Mouse (Mus musculus): ENCODE data around the gene Aak1.

Gene Aak1

DNA sequence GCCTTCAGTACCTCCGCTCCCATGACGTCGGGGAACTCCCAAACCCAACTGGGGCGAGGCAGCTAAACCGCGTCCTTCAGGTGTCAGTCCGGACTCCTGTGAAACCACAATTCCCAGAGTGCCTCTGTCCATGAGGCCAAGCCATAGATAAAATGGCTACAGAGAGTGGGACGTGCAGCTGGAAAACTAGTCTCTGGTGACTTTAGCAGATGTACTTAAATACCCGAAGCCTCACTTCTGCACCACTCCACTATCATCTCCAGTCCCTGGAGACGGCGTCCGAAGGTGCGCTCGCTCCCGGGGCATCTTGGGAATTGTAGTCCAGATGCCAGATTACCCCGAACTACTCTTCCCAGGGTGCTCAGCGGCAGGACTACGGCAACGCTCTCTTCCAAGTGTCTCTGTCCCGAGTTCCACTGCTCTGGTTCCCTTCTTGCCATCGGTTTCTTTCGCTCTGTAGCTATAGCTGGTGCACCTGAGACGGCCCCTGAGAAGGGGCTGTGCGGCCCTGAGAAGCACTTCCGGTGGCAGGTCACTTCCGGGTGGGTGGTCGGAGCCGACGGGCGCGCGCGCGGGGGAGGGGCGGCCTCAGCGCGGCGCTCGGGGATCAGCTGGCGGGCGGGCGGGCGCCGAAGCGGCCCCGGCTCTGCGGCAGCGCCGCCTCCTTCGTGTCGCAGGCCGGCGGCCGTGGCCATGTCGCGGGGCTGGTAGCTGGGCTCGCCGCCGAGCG, at the start of gene Aak1:
TSS of gene Aak1 (plus strand) at position 603 of the 730 bp plus-strand sequence.
- DNase-seq = peak; percentile 93 to 96

DNA sequence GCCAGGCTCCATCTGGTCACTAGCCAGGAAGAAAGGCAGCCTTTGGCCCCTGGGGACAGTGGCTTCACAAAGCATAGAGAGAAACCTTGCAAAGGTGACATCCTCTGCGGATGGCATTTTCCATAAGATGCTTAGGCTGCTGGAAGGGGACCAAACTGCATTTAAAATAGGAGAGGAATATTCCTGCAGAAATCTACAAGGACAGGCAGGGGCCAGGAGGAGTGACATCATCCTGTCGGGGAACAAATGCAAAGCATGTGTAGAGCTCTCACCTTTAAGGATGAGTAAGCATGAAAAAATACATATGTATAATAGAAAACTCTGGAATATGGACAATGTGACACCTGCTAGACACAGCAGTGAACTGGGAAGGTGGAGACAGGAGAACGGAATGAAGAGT, 48.9 kb upstream of the Aak1 start:
- no peak for DNase-seq

GRCm38 (mm10) chr6:86801431-86801830, 47.9 kb upstream of the Aak1 start:
- DNase-seq = no peak

DNA sequence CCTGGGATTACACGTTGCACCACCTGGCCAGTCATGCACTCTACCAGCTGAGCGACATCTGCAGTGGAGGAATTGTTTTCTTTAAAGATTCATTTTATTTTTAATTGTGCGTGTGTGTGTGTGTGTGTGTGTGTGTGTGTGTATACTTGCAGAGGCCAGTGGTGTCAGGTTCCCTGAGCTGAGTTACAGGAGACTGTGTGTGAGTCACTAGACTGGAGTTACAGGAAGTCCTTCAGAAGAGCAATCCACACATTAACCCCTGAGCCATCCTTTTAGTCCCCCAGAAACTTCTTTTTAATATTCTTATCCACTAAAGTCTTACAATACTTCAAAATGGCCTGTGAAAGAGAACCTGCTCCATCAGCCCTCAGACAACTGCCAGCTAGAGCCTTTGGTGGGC, 44.7 kb upstream of the Aak1 start:
- no peak for DNase-seq

GRCm38 (mm10) chr6:86806455-86807086, 42.7 kb upstream of the Aak1 start:
- peak; percentile 84 to 86 for DNase-seq

GRCm38 (mm10) chr6:86812919-86813318, 36.4 kb upstream of the Aak1 start:
- DNase-seq = no peak

DNA sequence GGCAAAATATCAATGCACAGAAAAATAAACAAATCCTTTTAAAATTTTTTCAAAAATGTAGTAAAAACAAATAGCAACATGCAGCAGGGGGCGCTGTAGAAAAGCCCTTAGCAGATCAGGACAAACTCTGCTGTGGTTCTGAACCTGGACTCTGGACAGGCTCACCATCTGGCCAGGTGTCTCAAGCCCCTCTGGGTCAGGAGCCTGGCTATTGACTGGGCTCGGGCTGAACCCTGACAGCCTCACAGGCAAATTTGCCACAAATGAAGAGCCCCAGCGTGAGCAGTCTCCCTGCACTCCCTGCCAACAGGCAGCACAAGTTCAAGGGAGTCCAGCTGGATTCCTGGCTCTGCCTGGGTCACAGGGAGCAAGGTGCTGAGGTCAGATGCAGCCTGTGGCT, 36.0 kb upstream of the Aak1 start:
- DNase-seq = peak; percentile 58 to 75

GRCm38 (mm10) chr6:86814926-86815325, 34.4 kb upstream of the Aak1 start:
- no peak for DNase-seq

GRCm38 (mm10) chr6:86815436-86815835, 33.9 kb upstream of the Aak1 start:
- peak in 1 of 2 experiments; percentile 20 for DNase-seq

GRCm38 (mm10) chr6:86816586-86816985, 32.7 kb upstream of the Aak1 start:
- DNase-seq = peak; percentile 47 to 60

- no peak for DNase-seq
Measured at GRCm38 (mm10) chr6:86818914-86819313, 30.4 kb upstream of the Aak1 start.

GRCm38 (mm10) chr6:86819926-86820325, 29.4 kb upstream of the Aak1 start:
- DNase-seq = no peak

GRCm38 (mm10) chr6:86820690-86821089, 28.6 kb upstream of the Aak1 start:
- peak in 1 of 2 experiments; percentile 53 for DNase-seq

DNA sequence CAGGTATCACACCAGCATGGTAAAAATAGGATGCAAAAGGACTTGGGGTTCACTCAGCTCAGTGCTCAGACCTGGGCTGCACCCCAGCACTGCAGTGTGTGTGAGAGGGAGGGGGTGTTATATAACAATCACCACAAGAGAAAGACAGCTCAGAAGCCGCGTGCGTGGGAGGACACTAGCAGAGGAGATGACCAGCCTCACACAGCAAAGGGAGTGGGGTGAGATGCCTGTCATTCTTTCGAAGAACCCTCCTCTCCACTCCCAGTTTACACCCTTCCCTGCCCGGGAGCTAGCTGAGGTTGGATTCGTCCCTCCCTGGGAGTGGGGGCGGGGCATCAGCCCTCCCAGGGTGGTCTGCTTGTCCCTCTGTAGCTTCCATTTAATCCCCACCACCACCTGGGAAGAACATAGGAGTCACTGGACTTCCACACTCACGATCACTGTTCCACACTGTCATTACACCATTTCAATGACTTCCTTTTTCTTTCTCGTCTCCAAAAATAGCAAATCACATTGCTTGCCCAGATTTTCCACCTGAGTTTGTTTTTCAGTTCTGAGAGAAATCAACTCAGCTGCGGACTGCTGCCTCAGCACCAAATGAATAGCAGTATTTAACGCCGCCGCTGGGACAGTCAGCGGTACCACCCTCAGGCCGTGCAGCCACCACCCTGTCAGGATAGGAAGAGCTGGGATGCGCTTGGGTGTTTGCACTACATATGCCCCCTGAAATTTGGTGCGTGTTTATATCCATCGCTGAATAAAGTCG, 26.8 kb upstream of the Aak1 start:
- peak; percentile 81 to 84 for DNase-seq

DNA sequence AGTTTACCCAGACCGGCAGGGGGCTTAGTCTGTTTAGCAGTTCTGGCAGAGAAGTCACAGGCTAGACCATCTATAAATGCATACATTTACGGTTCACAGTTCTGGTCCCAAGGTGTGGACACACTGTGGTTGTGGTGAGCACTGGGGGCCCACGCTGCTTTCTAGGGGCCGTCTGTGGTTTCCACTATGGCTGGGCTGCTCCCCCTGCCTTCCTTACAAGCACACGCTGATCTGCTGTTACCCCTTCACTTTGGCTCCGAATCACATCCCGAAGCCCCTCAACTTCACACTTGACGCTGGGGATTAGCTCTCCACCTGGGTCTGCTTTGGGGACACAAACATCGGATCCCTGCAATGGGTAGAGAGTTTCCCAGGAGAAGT, 26.3 kb upstream of the Aak1 start:
- peak in 1 of 2 experiments; percentile 26 for DNase-seq

DNA sequence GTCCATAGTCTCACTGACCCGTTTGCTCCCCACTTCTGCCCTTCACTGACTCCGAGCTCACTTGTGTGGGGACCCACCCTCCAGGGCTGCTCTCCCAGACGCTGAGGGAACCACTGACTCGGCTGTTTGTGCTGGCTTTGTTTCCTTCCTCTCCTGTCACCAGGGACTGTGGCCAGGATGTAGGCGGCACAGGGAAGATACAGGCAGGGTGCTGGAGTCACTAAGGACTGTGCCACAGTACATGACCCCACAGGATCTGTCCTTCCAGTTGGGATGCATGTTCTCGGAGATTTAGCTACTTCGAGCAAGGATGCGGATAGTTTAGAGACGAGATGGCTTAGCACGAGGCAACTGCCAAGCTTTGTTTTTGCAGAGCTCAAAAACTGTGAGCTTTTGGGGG, 25.5 kb upstream of the Aak1 start:
- DNase-seq = peak in 1 of 2 experiments; percentile 20

DNA sequence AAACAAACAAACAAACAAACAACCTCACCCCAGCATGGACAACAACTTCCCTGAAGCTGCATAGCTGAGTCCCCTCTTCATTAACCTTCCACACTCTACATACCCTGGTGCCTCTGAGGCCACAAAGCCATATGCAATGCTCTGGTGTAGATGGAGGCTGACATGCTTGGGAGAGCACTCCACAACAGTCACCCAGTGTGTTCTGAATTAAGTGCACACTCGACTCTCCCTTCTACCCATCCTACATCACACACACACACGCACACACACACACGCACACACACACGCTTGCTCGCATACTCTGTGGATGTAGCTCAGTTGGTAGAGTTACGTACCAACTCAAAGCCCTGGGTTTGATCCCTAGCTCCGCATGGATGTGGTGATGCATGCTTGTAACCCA, 24.9 kb upstream of the Aak1 start:
- DNase-seq = no peak

- DNase-seq = no peak
Measured at GRCm38 (mm10) chr6:86827432-86827831, 21.9 kb upstream of the Aak1 start.

DNA sequence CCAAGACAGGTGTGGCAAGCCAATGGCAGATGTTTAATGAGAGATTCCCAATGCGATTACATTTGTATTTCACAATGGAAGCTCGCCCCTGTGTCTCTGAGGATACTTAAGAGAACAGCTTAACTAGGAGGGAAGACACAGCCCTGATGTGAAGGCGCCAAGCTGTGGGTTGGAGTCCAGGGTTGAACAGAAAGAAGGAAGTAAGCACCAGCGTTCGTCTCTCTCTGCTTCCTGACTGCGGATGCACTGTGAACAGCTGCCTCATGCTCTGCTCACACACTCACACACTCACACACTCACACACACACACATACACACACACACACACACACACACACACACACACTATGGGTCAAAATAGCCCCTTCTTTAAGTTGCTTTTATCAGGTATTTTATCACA, 19.5 kb upstream of the Aak1 start:
- no peak for DNase-seq

DNA sequence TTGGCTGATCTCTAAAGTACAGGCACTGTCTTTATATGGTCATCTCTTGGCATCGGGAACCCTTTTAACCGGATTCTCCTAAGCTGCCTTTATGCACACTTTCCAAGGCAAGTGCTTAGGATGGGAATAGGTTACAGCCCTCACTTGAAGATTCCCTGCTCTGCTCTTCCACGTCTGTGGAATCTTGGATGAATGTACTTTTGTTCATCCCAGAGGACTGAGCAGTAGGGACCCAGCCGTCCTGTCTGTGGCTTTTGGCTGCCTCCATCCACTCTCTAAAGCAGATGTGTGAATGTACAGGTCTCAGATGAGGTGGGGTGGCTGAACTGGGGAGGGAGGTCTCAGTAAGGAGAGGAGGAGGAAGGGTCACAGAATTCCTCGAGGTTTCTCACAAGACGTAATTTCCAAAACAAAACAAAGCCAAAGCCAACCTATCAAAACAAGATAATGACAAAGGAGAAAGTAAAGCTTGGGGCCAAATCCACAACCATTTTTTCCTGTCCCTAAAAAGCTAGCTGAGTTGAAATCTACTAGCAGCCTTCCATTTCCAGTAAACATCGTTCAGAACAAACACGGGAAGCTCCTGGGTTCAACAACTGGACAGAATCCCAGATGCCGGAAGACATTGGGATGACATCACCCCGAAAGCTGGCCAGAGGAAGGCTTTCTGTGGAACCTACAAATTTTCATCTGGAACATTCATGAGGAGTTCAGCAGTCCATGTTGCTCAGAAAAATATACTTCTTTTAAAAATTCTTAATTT, 18.4 kb upstream of the Aak1 start:
- no peak for DNase-seq

- no peak for DNase-seq
Measured at GRCm38 (mm10) chr6:86832802-86833502, 16.4 kb upstream of the Aak1 start.

DNA sequence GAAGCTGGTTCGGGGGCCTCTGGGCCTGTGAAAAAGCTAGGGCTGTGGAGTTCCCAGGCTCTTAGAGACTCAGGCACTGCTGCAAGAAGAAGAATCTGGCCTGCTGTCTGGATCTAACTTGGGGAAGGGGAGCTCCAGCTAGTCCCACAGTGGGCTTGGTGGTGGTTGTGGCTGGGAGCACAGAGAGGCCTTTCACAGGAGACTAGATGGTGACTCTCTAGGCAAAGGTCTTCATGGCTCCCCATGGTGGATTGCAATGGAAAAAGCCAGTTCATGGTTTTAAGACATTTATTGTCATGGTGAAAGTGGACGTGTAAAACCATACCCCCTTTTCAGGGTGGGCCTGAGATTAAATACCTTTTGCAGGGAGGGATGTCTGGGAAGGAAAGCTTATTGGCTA, 10.2 kb upstream of the Aak1 start:
- DNase-seq = no peak
